Mouse (Mus musculus) cerebellum, adult 2 months (tissue): ENCODE results near the gene Cisd3.

Experiments used
- CTCF ChIP-seq: fragments of 200-500 bp; IDR thresholded peaks from 2 replicates; pipeline ENCODE4 v1.5.1; 2011; ENCODE audit warnings: low read depth, mild to moderate bottlenecking, control low read depth, low read length, moderate library complexity, borderline replicate concordance; ENCODE audit not compliant: insufficient read depth
- POLR2A ChIP-seq: fragments of 200-500 bp; IDR thresholded peaks from 2 replicates; pipeline ENCODE4 v1.6.1; 2011; ENCODE audit warnings: low read length, control low read depth, borderline replicate concordance; ENCODE audit not compliant: insufficient read depth

- TF ChIP-seq CTCF: no peak
- TF ChIP-seq POLR2A: no peak
These were observed 20.2 kb upstream of the Cisd3 start for GRCm38 (mm10) chr11:97665431-97665830.
